Mouse (Mus musculus) erythroblast, embryonic 14.5 days (primary cell): ENCODE measurements at regions not wholly inside any gene's neighbourhood (a gene's known extent, or its start where the extent isn't known, plus 50 kb on each side); places are given as distances from the start of the nearest gene placed in this dataset.

Experiments used
- H3K27me3 ChIP-seq: 2 replicates; pipeline ENCODE4 v1.6.1; 2012; ENCODE audit warnings: inconsistent platforms; ENCODE audit not compliant: control insufficient read depth
- H3K36me3 ChIP-seq: 2 replicates; pipeline ENCODE4 v1.6.1; 2012; ENCODE audit warnings: mild to moderate bottlenecking, inconsistent platforms; ENCODE audit not compliant: control insufficient read depth
- H3K4me1 ChIP-seq: 2 replicates; pipeline ENCODE4 v1.6.1; 2012; ENCODE audit warnings: inconsistent platforms; ENCODE audit not compliant: control insufficient read depth
- H3K4me3 ChIP-seq: replicated peaks from 2 replicates; pipeline ENCODE3; 2012; ENCODE audit warnings: moderate library complexity, mild to moderate bottlenecking, inconsistent platforms
- H3K9me3 ChIP-seq: 2 replicates; pipeline ENCODE4 v1.6.1; 2012; ENCODE audit warnings: low read length, inconsistent platforms, mixed read lengths; ENCODE audit not compliant: control insufficient read depth
- GATA1 ChIP-seq: IDR thresholded peaks from 2 replicates; pipeline ENCODE4 v1.6.1; 2012; ENCODE audit warnings: low read length, inconsistent platforms, mixed read lengths
- TAL1 ChIP-seq: IDR thresholded peaks from 3 replicates; pipeline ENCODE4 v1.6.1; 2012; ENCODE audit warnings: low read length, inconsistent platforms, mixed read lengths

DNA sequence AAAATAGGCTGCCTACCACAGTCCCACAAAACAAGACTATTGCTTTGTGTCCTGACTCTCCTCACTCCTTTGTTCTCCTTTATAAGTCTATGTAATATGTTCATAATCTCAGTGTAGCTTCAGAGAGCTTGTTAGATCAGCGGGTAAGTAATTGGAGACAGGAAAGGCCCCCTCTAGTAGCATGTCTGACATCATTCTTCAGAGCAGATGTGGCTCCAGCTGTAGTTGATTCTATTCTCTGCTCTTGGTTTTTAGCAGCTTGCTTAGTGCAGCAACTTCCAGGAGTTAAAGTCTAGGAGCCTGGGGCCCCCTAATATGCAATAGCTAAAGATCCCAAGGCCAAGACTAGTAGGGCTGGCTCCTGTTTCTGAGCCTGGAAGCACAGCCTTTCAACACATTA lies 101.0 kb upstream of the Fggy start:
- H3K4me3 ChIP-seq: no peak overlapping the region
- H3K27me3 ChIP-seq: no peaks in the 10 kb centered on the region
- TF ChIP-seq GATA1 (no peak), TAL1 (no peak)
- H3K36me3 ChIP-seq: no peaks in the 10 kb centered on the region
- no peaks in the 10 kb centered on the region for H3K4me1 ChIP-seq
- H3K9me3 ChIP-seq: no peaks in the 10 kb centered on the region

DNA sequence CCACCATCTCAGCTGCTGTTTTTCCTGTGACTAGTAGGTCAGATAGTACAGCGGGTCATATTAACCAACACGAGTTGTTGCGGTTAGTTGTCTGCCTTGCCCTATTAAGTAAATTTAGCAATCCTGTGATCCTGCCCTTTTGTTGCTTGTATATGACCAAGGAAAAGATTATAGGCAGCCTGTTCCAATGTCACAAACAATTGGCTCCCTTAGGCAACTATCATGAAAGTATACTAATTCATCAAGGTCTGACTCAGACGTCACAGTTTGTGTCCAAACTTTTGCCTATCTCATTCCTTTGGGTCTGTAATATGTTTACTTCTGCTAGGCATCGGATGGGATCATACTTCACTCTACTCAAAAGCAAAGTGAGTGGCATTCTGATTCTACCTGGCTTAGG lies 100.4 kb upstream of the Fggy start:
- Histone ChIP-seq H3K9me3 (no peaks in the 10 kb centered on the region), H3K27me3 (no peaks in the 10 kb centered on the region), H3K4me1 (no peaks in the 10 kb centered on the region), H3K36me3 (no peaks in the 10 kb centered on the region), H3K4me3 (no peak overlapping the region)
- TF ChIP-seq GATA1: no peak
- no peak for TF ChIP-seq TAL1

DNA sequence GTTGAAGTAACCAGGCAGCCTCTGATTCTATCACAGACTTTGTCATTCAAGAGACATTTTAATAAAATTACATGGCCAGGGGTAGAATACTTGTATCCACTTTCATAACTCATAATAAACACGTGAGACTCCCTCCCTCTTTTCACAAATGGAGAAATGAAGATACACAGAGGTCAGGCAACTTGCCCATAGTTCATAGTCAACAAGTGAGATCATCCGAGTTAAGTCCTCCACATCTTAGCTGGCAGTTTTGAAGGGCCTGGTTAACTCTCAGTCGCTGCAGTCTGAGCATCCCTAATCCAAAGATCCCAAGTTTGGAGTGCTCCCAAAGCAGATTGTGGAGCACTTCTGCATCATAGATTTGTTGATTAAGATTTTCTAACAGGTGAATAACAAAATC lies 94.8 kb upstream of the Fggy start:
- Histone ChIP-seq H3K9me3 (no peaks in the 10 kb centered on the region), H3K4me1 (no peaks in the 10 kb centered on the region), H3K27me3 (no peaks in the 10 kb centered on the region), H3K4me3 (no peak overlapping the region), H3K36me3 (no peaks in the 10 kb centered on the region)
- TF ChIP-seq GATA1: no peak
- TF ChIP-seq TAL1: no peak

DNA sequence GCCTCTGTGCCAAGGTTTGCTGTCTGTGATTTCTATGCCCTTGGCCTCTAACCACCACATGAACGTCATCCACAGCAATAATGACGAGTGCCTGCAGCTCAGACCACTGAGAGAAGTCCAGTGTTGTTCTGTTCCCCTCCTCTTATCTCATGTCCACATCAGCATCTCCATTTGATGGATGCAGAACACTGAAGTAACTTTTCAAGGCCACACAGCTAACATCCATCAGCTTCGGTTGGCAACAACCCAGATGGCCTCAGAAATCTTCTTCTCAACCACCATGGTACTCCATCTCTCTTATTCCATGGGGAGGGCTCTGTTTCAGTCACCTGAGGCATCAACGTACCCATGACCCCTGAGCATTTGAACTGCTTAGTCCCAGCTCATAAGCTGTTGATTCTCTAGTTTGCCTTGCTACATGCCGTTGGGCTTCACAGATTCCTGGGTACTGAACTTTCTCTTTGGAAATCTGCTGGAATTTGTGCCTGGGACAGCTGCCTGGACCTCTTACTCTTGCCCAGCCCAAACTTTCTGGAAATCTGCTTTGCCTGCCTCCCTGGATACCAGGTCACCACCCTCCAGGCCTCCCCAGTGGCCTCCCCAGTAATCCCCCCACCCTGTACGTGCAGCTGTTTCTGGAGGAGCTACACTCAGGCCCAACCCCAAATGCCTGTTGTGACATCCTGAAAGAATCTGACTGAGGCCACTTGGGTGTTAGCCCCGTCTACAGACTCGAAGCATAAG lies 94.1 kb upstream of the Fggy start:
- H3K9me3 ChIP-seq: no peaks in the 10 kb centered on the region
- H3K4me3 ChIP-seq: no peak overlapping the region
- H3K27me3 ChIP-seq: no peaks in the 10 kb centered on the region
- no peaks in the 10 kb centered on the region for H3K36me3 ChIP-seq
- H3K4me1 ChIP-seq: no peaks in the 10 kb centered on the region
- no peak for TF ChIP-seq GATA1
- no peak for TF ChIP-seq TAL1

DNA sequence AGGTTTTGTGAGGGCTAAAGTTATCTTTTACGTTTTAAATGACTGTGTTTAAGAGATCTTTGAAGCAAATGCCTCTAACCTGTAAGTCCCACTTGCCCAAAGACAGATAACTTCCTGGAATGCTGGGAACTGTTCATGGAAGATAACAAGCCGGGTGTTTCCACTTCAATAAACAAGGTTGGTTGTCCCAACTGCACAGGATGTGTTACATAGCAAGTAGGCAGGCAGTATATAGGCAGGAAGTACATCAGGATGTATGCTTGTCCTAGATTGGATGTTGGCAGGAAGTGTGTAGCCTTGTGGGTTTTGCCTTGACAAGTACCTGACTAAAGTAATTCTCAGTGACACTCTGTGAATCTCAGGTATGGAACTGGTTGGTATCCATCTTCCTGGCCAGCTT lies 90.7 kb upstream of the Fggy start:
- Histone ChIP-seq H3K9me3 (no peaks in the 10 kb centered on the region), H3K4me1 (no peaks in the 10 kb centered on the region), H3K27me3 (no peaks in the 10 kb centered on the region), H3K4me3 (no peak overlapping the region), H3K36me3 (no peaks in the 10 kb centered on the region)
- TF ChIP-seq TAL1: no peak
- no peak for TF ChIP-seq GATA1

DNA sequence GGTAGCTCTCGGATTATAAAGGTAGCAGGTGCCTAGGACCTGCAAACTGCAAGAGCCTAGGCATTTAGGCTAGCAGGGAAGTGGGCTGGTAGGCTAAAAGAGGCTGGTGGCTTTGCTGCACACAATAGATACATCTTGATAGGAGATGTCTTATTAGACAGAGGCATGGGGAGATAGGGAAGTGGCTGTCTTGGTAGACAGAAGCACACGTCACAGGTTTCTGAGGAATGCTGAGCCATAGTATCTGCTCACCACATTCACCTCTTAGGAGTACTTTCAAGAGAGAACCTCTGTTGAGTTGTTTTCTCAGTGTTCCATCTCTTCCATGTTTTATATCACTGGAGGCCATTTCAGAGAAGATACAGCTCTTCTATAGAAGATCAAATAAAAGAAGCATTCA lies 89.8 kb upstream of the Fggy start:
- TF ChIP-seq GATA1 (no peak), TAL1 (no peak)
- Histone ChIP-seq H3K4me3 (no peak overlapping the region), H3K4me1 (no peaks in the 10 kb centered on the region), H3K36me3 (no peaks in the 10 kb centered on the region), H3K27me3 (no peaks in the 10 kb centered on the region), H3K9me3 (no peaks in the 10 kb centered on the region)

DNA sequence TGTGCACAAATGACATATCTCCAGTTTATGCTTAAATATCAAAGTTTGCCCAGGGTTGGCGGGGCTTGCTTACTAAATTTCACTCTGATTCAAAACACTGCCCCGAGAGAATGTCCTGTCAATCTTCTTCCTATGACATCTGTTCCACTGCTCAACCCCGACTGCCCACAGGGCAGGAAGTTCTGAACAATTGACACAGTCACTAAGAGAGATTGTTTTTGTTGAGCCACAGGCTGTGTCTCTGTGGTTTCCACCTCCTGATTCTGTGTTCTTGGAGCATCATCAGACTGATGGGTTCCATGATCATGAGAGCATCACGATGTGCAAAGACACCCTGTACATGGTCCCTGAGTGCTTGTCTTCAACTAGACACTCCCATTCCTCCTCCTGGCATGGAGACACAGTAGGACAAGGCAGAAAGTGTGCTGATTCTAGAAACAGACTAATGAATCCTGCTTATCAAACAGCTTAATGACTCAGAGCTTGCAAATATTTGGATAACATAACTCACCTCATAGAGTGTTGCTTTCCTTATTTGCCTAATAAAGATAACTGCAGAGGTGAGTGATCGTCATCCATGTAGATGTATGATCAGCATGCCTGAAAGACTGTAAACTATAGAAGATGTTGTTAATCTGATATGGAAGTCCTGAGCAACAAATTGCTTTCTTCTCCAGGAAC lies 82.4 kb upstream of the Fggy start:
- no peak overlapping the region for H3K4me3 ChIP-seq
- no peaks in the 10 kb centered on the region for H3K9me3 ChIP-seq
- H3K36me3 ChIP-seq: no peaks in the 10 kb centered on the region
- H3K27me3 ChIP-seq: no peaks in the 10 kb centered on the region
- H3K4me1 ChIP-seq: no peaks in the 10 kb centered on the region
- TF ChIP-seq TAL1: no peak
- TF ChIP-seq GATA1: no peak

DNA sequence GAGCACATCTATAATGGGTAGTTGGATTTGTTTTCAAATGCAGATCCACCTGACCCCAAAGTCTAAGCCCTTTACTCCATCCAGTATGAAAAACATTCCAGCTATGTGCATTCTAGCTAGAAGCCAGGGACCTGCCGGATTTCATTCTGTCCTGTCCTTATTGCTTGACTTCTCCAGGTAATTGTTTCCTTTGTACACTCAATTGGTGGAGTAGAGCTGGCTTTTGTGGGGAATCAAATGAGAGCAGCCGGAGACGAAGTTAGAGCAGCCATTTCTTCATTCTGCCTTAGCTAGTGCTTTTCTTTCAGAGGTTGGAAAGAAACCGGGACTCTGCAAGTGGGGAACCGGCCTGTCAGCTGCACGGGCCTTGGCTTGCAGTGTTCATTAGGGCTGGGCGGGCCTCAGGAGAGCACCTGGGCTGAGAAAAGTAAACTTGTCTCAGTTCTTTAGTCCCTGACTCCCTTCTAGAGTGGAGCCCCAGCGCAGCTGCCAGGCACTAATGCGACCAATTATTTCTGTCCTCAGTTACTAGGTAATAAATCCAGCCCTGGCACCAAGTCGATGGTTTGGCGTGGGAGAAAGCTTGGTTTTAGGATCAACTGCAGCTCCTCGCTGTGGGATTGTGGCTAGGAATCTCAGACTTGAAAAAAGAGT lies 81.1 kb upstream of the Fggy start:
- H3K27me3 ChIP-seq: no peaks in the 10 kb centered on the region
- H3K4me1 ChIP-seq: no peaks in the 10 kb centered on the region
- H3K9me3 ChIP-seq: no peaks in the 10 kb centered on the region
- no peak for TF ChIP-seq GATA1
- TF ChIP-seq TAL1: no peak
- H3K36me3 ChIP-seq: no peaks in the 10 kb centered on the region
- no peak overlapping the region for H3K4me3 ChIP-seq

DNA sequence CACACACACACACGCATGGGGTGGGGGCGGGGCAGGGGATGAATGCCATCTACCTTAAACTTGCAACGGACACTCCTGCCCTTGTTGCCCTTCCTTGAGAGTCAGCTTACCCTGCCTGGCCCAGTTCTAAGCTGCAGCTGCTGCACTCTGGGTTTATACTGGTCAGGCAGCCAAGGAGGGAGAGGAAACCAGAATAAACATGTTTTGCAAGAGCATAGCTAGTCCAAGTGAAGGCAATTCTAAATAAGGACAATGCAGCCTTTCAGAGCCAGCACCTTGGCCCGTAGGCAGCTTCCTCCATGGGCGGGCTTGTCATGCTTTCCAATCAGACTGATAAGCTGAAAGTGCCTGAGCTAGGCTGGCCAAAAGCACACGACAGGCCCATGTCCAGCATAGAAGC lies 73.7 kb upstream of the Fggy start:
- H3K4me1 ChIP-seq: no peaks in the 10 kb centered on the region
- H3K27me3 ChIP-seq: no peaks in the 10 kb centered on the region
- no peaks in the 10 kb centered on the region for H3K9me3 ChIP-seq
- no peak overlapping the region for H3K4me3 ChIP-seq
- no peaks in the 10 kb centered on the region for H3K36me3 ChIP-seq
- TF ChIP-seq GATA1: no peak
- TF ChIP-seq TAL1: no peak
